Mouse (Mus musculus) limb, embryonic 11.5 days (tissue): ENCODE data around the gene Ush1g. TPM values are rescaled to one million over a fixed set of nuclear protein-coding genes. Genes with fewer than 3 reads are reported as not detected.

ENCODE experiments used
- ATAC-seq: fragments of 200-750 bp; cut with Nextera tagmentation; 2 replicates; pipeline ENCODE4 v1.8.0; 2017; ENCODE audit warnings: low read depth; ENCODE audit not compliant: insufficient number of reproducible peaks, low FRiP score, low TSS enrichment
- DNase-seq: peaks from one replicate; pipeline ENCODE4 v3.0.0-alpha.2; 2015; ENCODE audit warnings: low spot score
- H3K27ac ChIP-seq: fragments of 300-500 bp; sonication (generic); replicated peaks from 2 replicates; pipeline ENCODE4 v1.5.1; 2014; ENCODE audit warnings: low read depth, mild to moderate bottlenecking, low read length
- H3K27me3 ChIP-seq: fragments of 300-500 bp; sonication (generic); 2 replicates; pipeline ENCODE4 v1.6.1; 2014; ENCODE audit warnings: mild to moderate bottlenecking, low read length, mixed read lengths; ENCODE audit not compliant: control insufficient read depth, insufficient read depth
- H3K36me3 ChIP-seq: fragments of 300-500 bp; sonication (generic); 2 replicates; pipeline ENCODE4 v1.6.1; 2014; ENCODE audit warnings: mild to moderate bottlenecking, low read length, moderate library complexity, mixed read lengths; ENCODE audit not compliant: control insufficient read depth, insufficient read depth
- H3K4me1 ChIP-seq: fragments of 300-500 bp; sonication (generic); 2 replicates; pipeline ENCODE4 v1.6.1; 2014; ENCODE audit warnings: low read length, mixed read lengths; ENCODE audit not compliant: control insufficient read depth, insufficient read depth
- H3K4me2 ChIP-seq: fragments of 300-500 bp; sonication (generic); 2 replicates; pipeline ENCODE4 v1.6.1; 2014; ENCODE audit warnings: low read depth, mild to moderate bottlenecking, moderate library complexity; ENCODE audit not compliant: severe bottlenecking
- H3K4me3 ChIP-seq: fragments of 300-500 bp; sonication (generic); 2 replicates; pipeline ENCODE4 v1.5.1; 2014; ENCODE audit warnings: low read depth, low read length
- H3K9ac ChIP-seq: fragments of 300-500 bp; sonication (generic); 2 replicates; pipeline ENCODE4 v1.6.1; 2014; ENCODE audit warnings: mild to moderate bottlenecking, low read length
- H3K9me3 ChIP-seq: fragments of 300-500 bp; sonication (generic); 2 replicates; pipeline ENCODE4 v1.6.1; 2016; ENCODE audit warnings: low read length; ENCODE audit not compliant: control insufficient read depth
- WGBS: fragments of 180-500 bp; shearing (Covaris S2); extraction: QIAGEN DNeasy Blood & Tissue Kit; methylation state at CpG from one replicate; pipeline ENCODE4 v1.1.7; 2014; 5-methylcytosine and 5-hydroxymethylcytosine counted together
- polyA plus RNA-seq: library from polyadenylated mRNA; unstranded; fragments of >200 nt; fragmentation: Nextera tagmentation; extraction: Ambion mirVana; gene quantifications from 2 replicates; pipeline ENCODE4 v1.2.1, GENCODE M21; 2014

The Ush1g gene
- polyA plus RNA-seq, 1 experiment from 2014 or later: not detected

DNA sequence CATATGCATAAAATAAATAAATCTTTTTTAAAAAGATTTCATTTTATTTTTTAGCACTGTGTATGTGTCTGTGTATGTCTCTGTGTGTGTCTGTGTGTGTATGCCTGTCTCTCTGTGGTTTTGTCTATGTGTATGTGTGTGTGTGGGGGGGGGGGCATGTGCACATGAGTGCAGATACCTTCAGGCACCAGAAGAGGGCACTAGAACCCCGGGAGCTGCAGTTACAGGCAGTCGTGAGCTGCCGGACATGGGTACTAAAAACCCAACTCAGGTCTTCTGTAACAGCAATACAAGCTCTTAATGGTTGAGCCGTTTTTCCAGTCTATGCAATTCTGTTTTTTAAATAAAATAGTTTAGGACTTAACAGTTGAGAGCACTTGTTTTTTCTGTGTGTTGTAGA lies 21.1 kb downstream of the Ush1g start:
- H3K27ac ChIP-seq: no peak overlapping the region
- DNase-seq (no peak), ATAC-seq (no peak)
- no peak overlapping the region for H3K9ac ChIP-seq
- no peaks in the 10 kb centered on the region for H3K36me3 ChIP-seq
- H3K9me3 ChIP-seq: no peaks in the 10 kb centered on the region
- peaks cover 21% of the 10 kb centered on the region for H3K27me3 ChIP-seq
- no peak overlapping the region for H3K4me3 ChIP-seq
- H3K4me2 ChIP-seq: no peak overlapping the region
- 88% methylated on average over 4 of the region's 4 CpGs for WGBS
- peaks cover 9% of the 10 kb centered on the region for H3K4me1 ChIP-seq

GRCm38 (mm10) chr11:115298160-115298559 lies 23.7 kb downstream of the Ush1g start:
- H3K27me3 ChIP-seq: peaks cover 21% of the 10 kb centered on the region
- no peaks in the 10 kb centered on the region for H3K9me3 ChIP-seq
- H3K36me3 ChIP-seq: no peaks in the 10 kb centered on the region
- WGBS: 61% methylated on average over 8 of the region's 8 CpGs
- no peak overlapping the region for H3K4me3 ChIP-seq
- DNase-seq (no peak), ATAC-seq (no peak)
- H3K9ac ChIP-seq: no peak overlapping the region
- H3K4me1 ChIP-seq: peaks cover 9% of the 10 kb centered on the region
- H3K27ac ChIP-seq: no peak overlapping the region
- H3K4me2 ChIP-seq: no peak overlapping the region

- H3K4me3 ChIP-seq: peak within 1 kb of the TSS; percentile 43
- H3K36me3 ChIP-seq: no peaks in the 10 kb centered on the region
- DNase-seq (peak; percentile 61), ATAC-seq (peak; percentile 21; the same call in 1 of the 2 replicates)
- peaks cover 9% of the 10 kb centered on the region for H3K4me1 ChIP-seq
- H3K9ac ChIP-seq: no peak within 1 kb of the TSS
- H3K9me3 ChIP-seq: no peaks in the 10 kb centered on the region
- H3K4me2 ChIP-seq: peak within 1 kb of the TSS; percentile 90
- no peak within 1 kb of the TSS for H3K27ac ChIP-seq
- 1% methylated on average over 43 of the region's 44 CpGs for WGBS
- peaks cover 21% of the 10 kb centered on the region for H3K27me3 ChIP-seq
Observed at GRCm38 (mm10) chr11:115297214-115297826, 24.5 kb downstream of the Ush1g start, which contains the start of gene Fads6. TSS of gene Fads6 (minus strand) at chr11:115297663.

- peak overlapping the region; percentile 90 for H3K4me2 ChIP-seq
- H3K9me3 ChIP-seq: no peaks in the 10 kb centered on the region
- H3K4me1 ChIP-seq: peaks cover 9% of the 10 kb centered on the region
- H3K9ac ChIP-seq: no peak overlapping the region
- no peaks in the 10 kb centered on the region for H3K36me3 ChIP-seq
- H3K4me3 ChIP-seq: peak overlapping the region; percentile 43
- H3K27ac ChIP-seq: no peak overlapping the region
- 58% methylated on average over 21 of the region's 21 CpGs for WGBS
- peaks cover 21% of the 10 kb centered on the region for H3K27me3 ChIP-seq
- DNase-seq (no peak), ATAC-seq (no peak)
Observed at GRCm38 (mm10) chr11:115296471-115297210, 25.2 kb downstream of the Ush1g start.

DNA sequence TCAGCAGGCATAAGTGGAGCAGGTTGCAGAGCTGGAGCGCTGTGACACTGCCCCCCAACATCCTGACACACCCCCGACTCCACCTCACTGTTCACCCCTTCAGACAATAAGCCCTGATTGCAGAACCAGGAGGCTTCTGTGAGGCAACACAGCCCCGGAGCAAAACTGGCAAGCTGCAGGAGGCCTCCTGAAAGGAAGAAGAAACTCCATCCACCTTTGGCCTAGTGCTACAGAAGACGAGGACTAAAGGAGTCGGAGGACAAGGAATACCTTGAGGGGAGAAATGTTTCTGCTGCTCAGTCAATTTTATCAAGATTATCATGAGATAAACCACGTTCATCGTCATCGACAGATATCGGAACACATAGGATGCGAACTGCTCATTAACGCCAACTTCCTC lies 25.9 kb downstream of the Ush1g start:
- no peak overlapping the region for H3K9ac ChIP-seq
- peaks cover 9% of the 10 kb centered on the region for H3K4me1 ChIP-seq
- DNase-seq (no peak), ATAC-seq (no peak)
- H3K36me3 ChIP-seq: no peaks in the 10 kb centered on the region
- peaks cover 21% of the 10 kb centered on the region for H3K27me3 ChIP-seq
- no peak overlapping the region for H3K4me3 ChIP-seq
- H3K9me3 ChIP-seq: no peaks in the 10 kb centered on the region
- no peak overlapping the region for H3K27ac ChIP-seq
- 92% methylated on average over 11 of the region's 11 CpGs for WGBS
- H3K4me2 ChIP-seq: no peak overlapping the region

DNA sequence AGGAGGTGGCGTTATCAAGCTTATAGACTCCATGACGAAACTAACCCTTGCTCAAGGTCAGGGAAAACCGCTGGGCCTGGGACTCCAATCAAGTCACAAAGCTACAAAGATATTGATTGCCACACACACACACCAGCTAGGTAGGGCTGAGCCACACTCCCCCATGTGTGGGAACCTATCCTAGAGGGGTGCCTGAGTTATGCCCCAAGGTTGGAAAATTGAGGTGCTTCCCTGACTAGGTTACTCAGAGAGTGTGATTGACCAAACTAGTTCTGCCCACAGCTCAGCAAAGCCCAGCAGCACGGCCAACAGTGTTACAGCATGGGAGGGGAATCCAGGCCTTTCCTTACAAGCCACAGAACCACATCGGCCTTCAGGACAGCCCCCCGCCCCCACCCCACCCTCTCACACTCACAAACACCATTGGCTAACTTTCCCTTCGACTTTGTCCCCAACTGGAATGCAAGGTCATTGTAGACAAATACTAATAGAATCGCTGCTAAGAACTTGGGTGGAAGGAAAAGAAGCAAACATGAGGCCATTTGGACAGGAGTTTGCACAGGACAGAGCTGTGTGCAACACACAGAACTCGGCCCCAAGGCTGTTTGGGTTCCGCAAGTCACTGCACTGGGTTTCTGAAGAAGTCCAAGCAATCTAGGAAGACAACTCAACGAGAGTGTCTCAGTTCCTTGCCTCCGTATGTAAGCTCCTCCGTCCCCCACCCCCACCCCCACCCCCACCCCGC lies 29.0 kb downstream of the Ush1g start:
- Histone ChIP-seq H3K4me3 (no peak overlapping the region), H3K9ac (no peak overlapping the region), H3K27me3 (peaks cover 17% of the 10 kb centered on the region), H3K27ac (no peak overlapping the region), H3K9me3 (no peaks in the 10 kb centered on the region), H3K36me3 (no peaks in the 10 kb centered on the region), H3K4me2 (no peak overlapping the region), H3K4me1 (peaks cover 9% of the 10 kb centered on the region)
- DNase-seq (no peak), ATAC-seq (no peak)
- 68% methylated on average over 14 of the region's 14 CpGs for WGBS

- Histone ChIP-seq H3K9me3 (no peaks in the 10 kb centered on the region), H3K4me2 (no peak overlapping the region), H3K27me3 (peaks cover 4% of the 10 kb centered on the region; the same call in 1 of the 2 replicates), H3K9ac (no peak overlapping the region), H3K27ac (no peak overlapping the region), H3K4me3 (no peak overlapping the region), H3K36me3 (no peaks in the 10 kb centered on the region), H3K4me1 (no peaks in the 10 kb centered on the region)
- no peak for DNase-seq
- WGBS: 88% methylated on average over 10 of the region's 10 CpGs
- ATAC-seq: no peak
Observed at GRCm38 (mm10) chr11:115291503-115291902, 30.3 kb downstream of the Ush1g start.

GRCm38 (mm10) chr11:115290919-115291318 lies 30.9 kb downstream of the Ush1g start:
- H3K4me1 ChIP-seq: no peaks in the 10 kb centered on the region
- 90% methylated on average over 6 of the region's 6 CpGs for WGBS
- no peaks in the 10 kb centered on the region; the same call in 1 of the 2 replicates for H3K27me3 ChIP-seq
- no peak for DNase-seq
- H3K4me3 ChIP-seq: no peak overlapping the region
- H3K27ac ChIP-seq: no peak overlapping the region
- no peak overlapping the region for H3K9ac ChIP-seq
- H3K4me2 ChIP-seq: no peak overlapping the region
- H3K9me3 ChIP-seq: no peaks in the 10 kb centered on the region
- no peaks in the 10 kb centered on the region for H3K36me3 ChIP-seq
- no peak for ATAC-seq
